ENCODE assay signal across 19 mouse cellular contexts in the genomic region with DNA sequence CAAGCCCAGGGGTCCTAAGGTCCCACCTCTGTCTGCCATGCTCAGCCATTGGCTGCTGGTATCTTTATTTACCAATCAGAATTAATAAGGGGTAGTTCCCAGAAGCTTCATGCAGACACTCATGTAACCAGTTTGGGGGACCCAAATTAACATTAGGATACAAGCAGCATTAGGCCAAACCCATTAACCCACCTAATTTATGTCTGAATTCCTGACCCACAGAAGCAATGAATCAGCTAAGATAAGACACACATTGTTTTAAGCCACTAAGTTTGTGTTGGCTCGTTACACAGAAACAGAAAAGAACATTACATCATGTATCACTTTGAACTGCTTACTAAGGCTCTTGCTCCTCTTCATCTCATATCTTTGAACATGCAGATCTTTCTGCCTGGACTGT.
"Had no signal": no experiment of that assay in that cellular context is flagged by ENCODE, and none has a peak within 500 bp of the region (broad histone marks: within the 10 kb centered on the region; RNA-seq: fewer than 3 reads in every experiment).

No protein-coding gene starts in this region.

- H3K9me3 ChIP-seq: limb, embryonic 12.5 days; limb, embryonic 15.5 days; lung, embryonic 15.5 days; stomach, embryonic 15.5 days had no signal

- H3K4me2 ChIP-seq: limb, embryonic 12.5 days; limb, embryonic 15.5 days; liver, embryonic 11.5 days; lung, embryonic 15.5 days; midbrain, embryonic 11.5 days; stomach, embryonic 15.5 days had no signal

- H3K4me1 ChIP-seq: limb, embryonic 12.5 days; limb, embryonic 15.5 days; lung, embryonic 15.5 days; stomach, embryonic 15.5 days had no signal

- H3K36me3 ChIP-seq: limb, embryonic 12.5 days; limb, embryonic 15.5 days; lung, embryonic 15.5 days; stomach, embryonic 15.5 days had no signal

- ATAC-seq: inflammation-experienced regulatory T-cells, adult 6 months; intestine, embryonic 16.5 days; liver, postnatal 0 days had no signal

- H3K4me3 ChIP-seq: limb, embryonic 12.5 days; limb, embryonic 15.5 days; lung, embryonic 15.5 days; stomach, embryonic 15.5 days had no signal

- DNase-seq: left cerebral cortex, postnatal 4 days; liver, postnatal 0 days; lung, postnatal 10 days; lung, postnatal 36 days; midbrain, embryonic 14.5 days; right cerebral cortex, adult 18-20 months; right cerebral cortex, postnatal 14 days; right cerebral cortex, postnatal 4 days; spleen, adult 18-20 months; thymus, postnatal 25 days had no signal

- H3K27me3 ChIP-seq: limb, embryonic 12.5 days; limb, embryonic 15.5 days; lung, embryonic 15.5 days; stomach, embryonic 15.5 days had no signal

- H3K9ac ChIP-seq: limb, embryonic 12.5 days; limb, embryonic 15.5 days; liver, embryonic 14.5 days; liver, postnatal 0 days; lung, embryonic 15.5 days; stomach, embryonic 15.5 days had no signal

- H3K27ac ChIP-seq: limb, embryonic 12.5 days; limb, embryonic 15.5 days; liver, embryonic 14.5 days; lung, embryonic 15.5 days; stomach, embryonic 15.5 days had no signal
